Mouse (Mus musculus) forebrain, postnatal 0 days (tissue): ENCODE results near the gene Rbm26. TPM values are rescaled to one million over a fixed set of nuclear protein-coding genes. Genes with fewer than 3 reads are reported as not detected.

Experiments
- ATAC-seq: fragments of 200-750 bp; cut with Nextera tagmentation; 2 replicates; pipeline ENCODE4 v1.8.0; 2017; ENCODE audit warnings: mild to moderate bottlenecking, moderate library complexity
- DNase-seq: peaks from one replicate; pipeline ENCODE4 v3.0.0-alpha.2; 2015
- H3K27ac ChIP-seq: fragments of 300-500 bp; sonication (generic); 2 replicates; pipeline ENCODE4 v1.5.1; 2014; ENCODE audit warnings: low read depth, mild to moderate bottlenecking, antibody characterized with exemption, low read length, moderate library complexity, mixed read lengths
- H3K27me3 ChIP-seq: fragments of 300-500 bp; sonication (generic); 2 replicates; pipeline ENCODE4 v1.6.1; 2014; ENCODE audit warnings: mild to moderate bottlenecking, low read length, mixed read lengths; ENCODE audit not compliant: insufficient read depth
- H3K36me3 ChIP-seq: fragments of 300-500 bp; sonication (generic); 2 replicates; pipeline ENCODE4 v1.6.1; 2014; ENCODE audit warnings: mild to moderate bottlenecking, moderate library complexity; ENCODE audit not compliant: insufficient read depth
- H3K4me1 ChIP-seq: fragments of 300-500 bp; sonication (generic); 2 replicates; pipeline ENCODE4 v1.6.1; 2014; ENCODE audit warnings: antibody characterized with exemption; ENCODE audit not compliant: insufficient read depth
- H3K4me2 ChIP-seq: fragments of 300-500 bp; sonication (generic); 2 replicates; pipeline ENCODE4 v1.6.1; 2014; ENCODE audit warnings: low read depth, mild to moderate bottlenecking, moderate library complexity
- H3K4me3 ChIP-seq: fragments of 300-500 bp; sonication (generic); 2 replicates; pipeline ENCODE4 v1.5.1; 2014; ENCODE audit warnings: low read depth, low read length, mixed read lengths
- H3K9ac ChIP-seq: fragments of 300-500 bp; sonication (generic); 2 replicates; pipeline ENCODE4 v1.6.1; 2014; ENCODE audit warnings: mild to moderate bottlenecking
- H3K9me3 ChIP-seq: fragments of 300-500 bp; sonication (generic); 2 replicates; pipeline ENCODE4 v1.6.1; 2016; ENCODE audit warnings: low read length
- CTCF ChIP-seq: sonication (generic); IDR thresholded peaks from 2 replicates; pipeline ENCODE4 v1.5.1; 2016; ENCODE audit warnings: antibody characterized with exemption, control low read depth, low read depth
- WGBS: fragments of 180-500 bp; shearing (Covaris S2); extraction: QIAGEN DNeasy Blood & Tissue Kit; methylation state at CpG from one replicate; pipeline ENCODE4 v1.1.7; 2014; 5-methylcytosine and 5-hydroxymethylcytosine counted together
- polyA plus RNA-seq: library from polyadenylated mRNA; unstranded; fragments of >200 nt; fragmentation: Nextera tagmentation; extraction: Ambion mirVana; gene quantifications from 2 replicates; pipeline ENCODE4 v1.2.1, GENCODE M21; 2015
- total RNA-seq: library from RNA; depleted of rRNA; stranded (reverse); fragments of >200 nt; gene quantifications from 2 replicates; pipeline ENCODE4 v1.2.3, GENCODE M21; 2014

Gene Rbm26
- total and polyA plus RNA-seq, 2 experiments from 2014 or later: 24.3 to 65.0 TPM

DNA sequence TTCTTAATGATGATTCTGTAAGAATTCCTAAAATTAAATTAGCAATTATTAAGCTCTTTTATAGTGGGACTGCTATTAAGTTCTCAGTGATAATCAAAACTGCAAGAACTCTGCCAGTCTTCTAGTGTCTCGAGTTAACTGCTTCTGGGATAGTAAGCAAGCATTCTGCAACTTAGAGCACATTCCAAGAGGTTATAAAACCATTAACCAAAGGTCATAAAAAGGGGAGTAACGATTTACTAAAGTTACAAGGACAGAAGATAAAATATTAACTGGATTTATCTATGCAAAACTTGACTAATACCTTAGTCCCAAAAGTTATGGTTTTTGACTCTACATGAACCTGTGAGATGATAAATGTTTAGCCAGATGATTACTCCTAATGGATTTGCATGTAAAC lies 18.6 kb downstream of the Rbm26 start:
- H3K4me2 ChIP-seq: no peak overlapping the region
- ATAC-seq (no peak), DNase-seq (no peak)
- H3K27ac ChIP-seq: no peak overlapping the region
- no peaks in the 10 kb centered on the region for H3K4me1 ChIP-seq
- H3K4me3 ChIP-seq: no peak overlapping the region
- no peaks in the 10 kb centered on the region for H3K9me3 ChIP-seq
- H3K9ac ChIP-seq: no peak overlapping the region
- no peak for TF ChIP-seq CTCF
- 95% methylated on average over 2 of the region's 2 CpGs for WGBS
- H3K27me3 ChIP-seq: no peaks in the 10 kb centered on the region
- H3K36me3 ChIP-seq: no peaks in the 10 kb centered on the region

GRCm38 (mm10) chr14:105134076-105134475 lies 43.1 kb downstream of the Rbm26 start:
- WGBS: 91% methylated on average over 3 of the region's 3 CpGs
- no peaks in the 10 kb centered on the region for H3K9me3 ChIP-seq

GRCm38 (mm10) chr14:105127715-105128385 lies 49.3 kb downstream of the Rbm26 start:
- H3K4me1 ChIP-seq: no peaks in the 10 kb centered on the region
- ATAC-seq (no peak), DNase-seq (peak; percentile 20)
- H3K9ac ChIP-seq: no peak overlapping the region
- no peaks in the 10 kb centered on the region for H3K9me3 ChIP-seq
- no peak overlapping the region for H3K4me2 ChIP-seq
- 85% methylated on average over 4 of the region's 4 CpGs for WGBS
- no peaks in the 10 kb centered on the region for H3K27me3 ChIP-seq
- H3K27ac ChIP-seq: no peak overlapping the region
- no peak overlapping the region for H3K4me3 ChIP-seq
- peaks cover 19% of the 10 kb centered on the region for H3K36me3 ChIP-seq
- peak; percentile 37; the same call in 1 of the 2 replicates for TF ChIP-seq CTCF

More at GRCm38 (mm10) chr14:105134076-105134475, 43.1 kb downstream of the Rbm26 start:
- peaks cover 10% of the 10 kb centered on the region for H3K36me3 ChIP-seq
- no peak for TF ChIP-seq CTCF
- no peak overlapping the region for H3K27ac ChIP-seq
- no peak overlapping the region for H3K4me2 ChIP-seq
- ATAC-seq (no peak), DNase-seq (no peak)
- H3K9ac ChIP-seq: no peak overlapping the region
- no peaks in the 10 kb centered on the region for H3K27me3 ChIP-seq
- no peaks in the 10 kb centered on the region for H3K4me1 ChIP-seq
- H3K4me3 ChIP-seq: no peak overlapping the region

DNA sequence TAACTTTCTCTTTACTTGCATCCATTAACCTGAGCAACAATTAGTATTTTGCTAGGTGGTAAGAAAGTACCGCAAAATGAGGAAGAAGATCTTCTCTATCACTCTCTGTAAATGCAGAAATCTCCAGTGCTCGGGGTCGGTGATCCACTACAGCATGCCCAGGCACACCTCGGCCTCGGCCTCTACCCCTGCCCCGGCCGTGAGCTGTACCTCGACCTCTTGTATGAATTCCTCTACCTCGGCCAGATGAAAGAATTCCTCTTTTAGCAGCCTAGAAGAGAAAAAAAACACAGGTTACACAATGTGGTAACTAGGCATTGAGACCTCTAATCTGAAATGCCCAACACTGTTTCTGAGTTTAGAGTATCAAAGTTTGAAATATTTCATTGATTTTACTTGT lies 52.6 kb downstream of the Rbm26 start:
- Histone ChIP-seq H3K4me2 (no peak overlapping the region), H3K4me3 (no peak overlapping the region), H3K27ac (no peak overlapping the region), H3K27me3 (no peaks in the 10 kb centered on the region), H3K9ac (no peak overlapping the region), H3K4me1 (no peaks in the 10 kb centered on the region), H3K36me3 (peaks cover 31% of the 10 kb centered on the region), H3K9me3 (no peaks in the 10 kb centered on the region)
- 94% methylated on average over 9 of the region's 9 CpGs for WGBS
- no peak for DNase-seq
- ATAC-seq: no peak
- no peak for TF ChIP-seq CTCF

DNA sequence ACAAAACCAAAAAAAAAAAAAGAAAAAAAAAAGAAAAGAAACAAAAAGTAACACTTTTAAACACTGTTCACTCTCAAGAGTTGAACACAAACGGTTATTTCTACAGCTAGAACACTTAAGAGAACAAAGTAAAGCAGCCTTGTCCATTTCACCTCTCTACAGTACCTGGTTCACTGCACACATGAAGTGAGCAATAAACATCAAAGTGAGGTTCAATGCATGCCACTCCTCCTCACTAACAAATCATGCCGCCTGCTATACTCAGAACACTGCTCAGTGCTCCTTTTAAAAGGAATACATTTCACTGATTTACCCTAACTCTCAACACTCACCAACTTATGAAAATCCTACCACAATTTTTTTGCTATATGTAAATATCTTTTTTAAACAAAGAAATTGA lies 61.7 kb downstream of the Rbm26 start:
- ATAC-seq (no peak), DNase-seq (no peak)
- peaks cover 18% of the 10 kb centered on the region for H3K36me3 ChIP-seq
- H3K4me2 ChIP-seq: no peak overlapping the region
- H3K27ac ChIP-seq: no peak overlapping the region
- H3K4me3 ChIP-seq: no peak overlapping the region
- no peaks in the 10 kb centered on the region for H3K27me3 ChIP-seq
- no peak for TF ChIP-seq CTCF
- WGBS: 69% methylated on average over 2 of the region's 2 CpGs
- no peak overlapping the region for H3K9ac ChIP-seq
- H3K4me1 ChIP-seq: no peaks in the 10 kb centered on the region
- no peaks in the 10 kb centered on the region for H3K9me3 ChIP-seq

GRCm38 (mm10) chr14:105106252-105106651 lies 70.9 kb downstream of the Rbm26 start:
- no peak for TF ChIP-seq CTCF
- no peaks in the 10 kb centered on the region for H3K4me1 ChIP-seq
- H3K27ac ChIP-seq: no peak overlapping the region
- no peak overlapping the region for H3K9ac ChIP-seq
- H3K27me3 ChIP-seq: no peaks in the 10 kb centered on the region
- no peak overlapping the region for H3K4me3 ChIP-seq
- 97% methylated on average over 2 of the region's 2 CpGs for WGBS
- no peaks in the 10 kb centered on the region for H3K9me3 ChIP-seq
- H3K36me3 ChIP-seq: no peaks in the 10 kb centered on the region
- no peak overlapping the region for H3K4me2 ChIP-seq
- ATAC-seq: no peak
- DNase-seq: no peak

- H3K4me1 ChIP-seq: no peaks in the 10 kb centered on the region
- H3K4me2 ChIP-seq: no peak overlapping the region
- ATAC-seq (peak; percentile 21; the same call in 1 of the 2 replicates), DNase-seq (no peak)
- WGBS: 84% methylated on average over 7 of the region's 7 CpGs
- no peak overlapping the region for H3K27ac ChIP-seq
- H3K9ac ChIP-seq: no peak overlapping the region
- H3K4me3 ChIP-seq: no peak overlapping the region
- H3K27me3 ChIP-seq: no peaks in the 10 kb centered on the region
- no peaks in the 10 kb centered on the region for H3K9me3 ChIP-seq
- no peaks in the 10 kb centered on the region for H3K36me3 ChIP-seq
- no peak for TF ChIP-seq CTCF
Observed at GRCm38 (mm10) chr14:105098861-105099260, 78.3 kb downstream of the Rbm26 start.
